Mouse (Mus musculus) bone marrow macrophage, adult 2 months (primary cell): Measurements from ENCODE around the gene Tmem255b.

Experiments
- CTCF ChIP-seq: IDR thresholded peaks from 2 replicates; pipeline ENCODE4 v1.5.1; 2012; ENCODE audit warnings: low read depth, mild to moderate bottlenecking, low read length, moderate library complexity
- POLR2A ChIP-seq: IDR thresholded peaks from 2 replicates; pipeline ENCODE4 v1.6.1; 2012; ENCODE audit warnings: mild to moderate bottlenecking, low read depth, low read length, borderline replicate concordance

DNA sequence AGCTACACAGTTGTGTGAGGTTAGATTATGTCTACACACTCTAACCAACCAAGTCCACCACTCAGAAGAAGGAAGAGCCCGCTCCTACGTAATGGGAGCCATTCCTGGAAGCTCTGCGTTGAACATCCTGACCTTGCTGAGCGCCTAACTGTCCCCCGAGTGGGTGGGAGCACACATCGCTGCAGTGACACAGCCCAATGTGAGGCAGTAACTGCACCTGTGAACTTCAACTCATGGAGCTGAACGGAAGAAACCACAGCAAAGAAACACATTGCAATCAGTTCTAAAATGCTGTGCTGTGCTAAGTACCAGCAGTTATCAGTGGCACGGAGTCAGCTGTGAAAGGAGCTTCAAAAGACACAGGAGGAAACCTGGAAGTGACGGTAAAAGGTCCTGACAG, 6.8 kb upstream of the Tmem255b start:
- no peak for TF ChIP-seq CTCF
- TF ChIP-seq POLR2A, result no peak
